Mouse (Mus musculus) brown adipose tissue, adult 24 weeks (tissue): ENCODE data around the gene Rarg. TPM values are rescaled to one million over a fixed set of nuclear protein-coding genes. Genes with fewer than 3 reads are reported as not detected.

ENCODE experiments used
- H3K27ac ChIP-seq: fragments of 200-500 bp; replicated peaks from 2 replicates; pipeline ENCODE4 v1.5.1; 2012; ENCODE audit warnings: low read depth, mild to moderate bottlenecking, low read length
- H3K4me1 ChIP-seq: fragments of 200-500 bp; 2 replicates; pipeline ENCODE4 v1.6.1; 2012; ENCODE audit warnings: low read length, mixed read lengths; ENCODE audit not compliant: control insufficient read depth, insufficient read depth, insufficient read length
- H3K4me3 ChIP-seq: fragments of 200-500 bp; 2 replicates; pipeline ENCODE4 v1.5.1; 2012; ENCODE audit warnings: low read depth, mild to moderate bottlenecking, low read length, moderate library complexity; ENCODE audit not compliant: insufficient read depth
- polyA plus RNA-seq: library from polyadenylated mRNA; stranded (reverse); fragments of >200 nt; gene quantifications from 2 replicates; pipeline ENCODE4 v1.2.4, GENCODE M21; 2012; ENCODE audit not compliant: missing spikeins, insufficient read depth, insufficient read length

Gene Rarg
- polyA plus RNA-seq, 1 experiment: 10.3 TPM

GRCm38 (mm10) chr15:102188883-102189282, 68.4 kb downstream of the Rarg start:
- Histone ChIP-seq H3K4me3 (no peak overlapping the region), H3K27ac (no peak overlapping the region), H3K4me1 (peaks cover 4% of the 10 kb centered on the region)

- H3K4me1 ChIP-seq: peaks cover 4% of the 10 kb centered on the region
- H3K27ac ChIP-seq: no peak overlapping the region
- no peak overlapping the region for H3K4me3 ChIP-seq
Measured at GRCm38 (mm10) chr15:102188096-102188495, 69.2 kb downstream of the Rarg start.

- no peak overlapping the region for H3K4me3 ChIP-seq
- no peak overlapping the region for H3K27ac ChIP-seq
Measured at GRCm38 (mm10) chr15:102186239-102186638, 71.1 kb downstream of the Rarg start.

More at GRCm38 (mm10) chr15:102186239-102186638, 71.1 kb downstream of the Rarg start:
- H3K4me1 ChIP-seq: peaks cover 4% of the 10 kb centered on the region

Other genes starting within 250 kb of the Rarg start
- not detected in 2 replicates for gene Krt18, start 229.3 kb downstream of the Rarg start, polyA plus RNA-seq
- 47.9 and 93.9 TPM in 2 replicates for gene Eif4b, start 183.7 kb downstream of the Rarg start, polyA plus RNA-seq
- gene Tns2, start 157.1 kb downstream of the Rarg start, polyA plus RNA-seq: 49.0 and 90.1 TPM in 2 replicates
- 8.6 and 12.8 TPM in 2 replicates for gene Spryd3, start 121.3 kb downstream of the Rarg start, polyA plus RNA-seq
- 30.2 and 52.1 TPM in 2 replicates for gene Igfbp6, start 113.2 kb downstream of the Rarg start, polyA plus RNA-seq
- not detected in 2 replicates for gene Soat2, start 107.0 kb downstream of the Rarg start, polyA plus RNA-seq
- 15.9 and 18.0 TPM in 2 replicates for gene Zfp740, start 54.3 kb downstream of the Rarg start, polyA plus RNA-seq
- 137 and 181 TPM in 2 replicates for gene Csad, start 52.8 kb downstream of the Rarg start, polyA plus RNA-seq
- 2.0 and 4.6 TPM in 2 replicates for gene Itgb7, start 25.6 kb downstream of the Rarg start, polyA plus RNA-seq
- gene Gm9918, start 13.0 kb upstream of the Rarg start, polyA plus RNA-seq: not detected in 2 replicates
- 17.0 and 20.0 TPM in 2 replicates for gene Mfsd5, start 21.9 kb upstream of the Rarg start, polyA plus RNA-seq
- gene Espl1, start 38.7 kb upstream of the Rarg start, polyA plus RNA-seq: 1.5 TPM in 1 of 2 replicates, not detected in the other
- 371 and 394 TPM in 2 replicates for gene Pfdn5, start 68.6 kb upstream of the Rarg start, polyA plus RNA-seq
- gene Myg1, start 74.2 kb upstream of the Rarg start, polyA plus RNA-seq: 29.4 and 35.9 TPM in 2 replicates
- gene Aaas, start 93.3 kb upstream of the Rarg start, polyA plus RNA-seq: 13.2 and 20.7 TPM in 2 replicates
- not detected in 2 replicates for gene Sp7, start 109.7 kb upstream of the Rarg start, polyA plus RNA-seq
- gene Sp1, start 148.6 kb upstream of the Rarg start, polyA plus RNA-seq: 16.1 and 17.9 TPM in 2 replicates
- 1.9 and 4.0 TPM in 2 replicates for gene Amhr2, start 187.8 kb upstream of the Rarg start, polyA plus RNA-seq
- gene Prr13, start 201.5 kb upstream of the Rarg start, polyA plus RNA-seq: 36.8 and 54.7 TPM in 2 replicates
- 331 and 338 TPM in 2 replicates for gene Pcbp2, start 213.0 kb upstream of the Rarg start, polyA plus RNA-seq
- not detected in 2 replicates for gene Gm10337, start 246.2 kb upstream of the Rarg start, polyA plus RNA-seq